Mouse (Mus musculus) Patski (cell line): Measurements from ENCODE around the gene Slc16a10. TPM values are rescaled to one million over a fixed set of nuclear protein-coding genes. Genes with fewer than 3 reads are reported as not detected.

ENCODE experiments used
- ATAC-seq: fragments of 100-300 bp; one replicate; pipeline ENCODE4 v1.8.0; 2021
- CTCF ChIA-PET: fragments of 350-600 bp; sonication (Branson Sonifier 250); formaldehyde crosslinking; loops from one replicate; lab custom pipeline; 2022; ENCODE audit warnings: inconsistent platforms; lab: Charles Lee
- POLR2A ChIA-PET: fragments of 350-600 bp; sonication (Branson Sonifier 250); formaldehyde crosslinking; loops from one replicate; lab custom pipeline; 2022; ENCODE audit warnings: antibody characterized with exemption, inconsistent platforms; lab: Charles Lee
- DNase-seq: peaks from one replicate; pipeline ENCODE4 v3.0.0-alpha.2; 2011; ENCODE audit warnings: low read depth, low spot score
- H3K27me3 ChIP-seq: fragments of 371-371 bp; one replicate; pipeline ENCODE4 v1.5.1; 2021
- CTCF ChIP-seq: fragments of 100-300 bp; IDR thresholded peaks from one replicate; pipeline ENCODE4 v1.5.1; 2021
- in situ Hi-C: fragments of 300-500 bp; cut with MboI; formaldehyde crosslinking; loops from 3 replicates; pipeline ENCODE4 v1.11.1; 2018; ENCODE audit warnings: low pct_unique_long_range_greater_than_20kb, mixed read lengths
- polyA plus RNA-seq: library from polyadenylated mRNA; unstranded; gene quantifications from one replicate; pipeline ENCODE4 v1.2.3, GENCODE M21; 2021

The Slc16a10 gene
- polyA plus RNA-seq, 1 experiment from 2014 or later, result 9.1 TPM

- in situ Hi-C loops, result no loop called here
- no peak for TF ChIP-seq CTCF
- POLR2A ChIA-PET, result no interaction called here
- DNase-seq (no peak), ATAC-seq (no peak)
- H3K27me3 ChIP-seq, result no peaks in the 10 kb centered on the region
- CTCF ChIA-PET, result interaction anchor here (1.0 to 1.1 kb wide), 2 partner anchors 8 to 179 kb away, joined by 3 read pairs; no protein-coding TSS in a partner anchor
These were observed 105.1 kb downstream of the Slc16a10 start for GRCm38 (mm10) chr10:40036686-40037560.

- no peak for TF ChIP-seq CTCF
- POLR2A ChIA-PET, result interaction anchor here (0.6 kb wide), 1 partner anchor 28 kb away, joined by 3 read pairs; no protein-coding TSS in a partner anchor
- CTCF ChIA-PET, result interaction anchor here (1.1 to 1.4 kb wide), 3 partner anchors 8 to 77 kb away, joined by 3 to 6 read pairs (median 6); partner anchors contain the start of gene Mfsd4b1
- no peak for ATAC-seq
- no peaks in the 10 kb centered on the region for H3K27me3 ChIP-seq
- in situ Hi-C loops, result loop anchor here (5.0 kb wide), 1 partner anchor 78 kb away; no protein-coding TSS in a partner anchor
- DNase-seq, result no peak
These were observed 107.1 kb downstream of the Slc16a10 start for GRCm38 (mm10) chr10:40034956-40035355.

GRCm38 (mm10) chr10:40032897-40033296, 109.2 kb downstream of the Slc16a10 start:
- H3K27me3 ChIP-seq, result no peaks in the 10 kb centered on the region
- DNase-seq, result no peak
- peak; percentile 61 for ATAC-seq
- ChIA-PET POLR2A (no interaction called here), CTCF (interaction anchor here (0.8 kb wide), 1 partner anchor 75 kb away, joined by 3 read pairs; no protein-coding TSS in a partner anchor)
- TF ChIP-seq CTCF, result no peak
- in situ Hi-C loops, result loop anchor here (5.0 kb wide), 1 partner anchor 76 kb away; no protein-coding TSS in a partner anchor

GRCm38 (mm10) chr10:40030716-40031115, 111.3 kb downstream of the Slc16a10 start:
- ATAC-seq (no peak), DNase-seq (no peak)
- CTCF ChIA-PET, result no interaction called here
- in situ Hi-C loops, result loop anchor here (5.0 kb wide), 1 partner anchor 73 kb away; no protein-coding TSS in a partner anchor
- no peaks in the 10 kb centered on the region for H3K27me3 ChIP-seq
- POLR2A ChIA-PET, result no interaction called here
- TF ChIP-seq CTCF, result no peak

- ChIA-PET POLR2A (no interaction called here), CTCF (no interaction called here)
- ATAC-seq (no peak), DNase-seq (no peak)
- TF ChIP-seq CTCF, result no peak
- no peaks in the 10 kb centered on the region for H3K27me3 ChIP-seq
- in situ Hi-C loops, result loop anchor here (5.0 kb wide), 1 partner anchor 72 kb away; no protein-coding TSS in a partner anchor
These were observed 112.4 kb downstream of the Slc16a10 start for GRCm38 (mm10) chr10:40029610-40030009.

- DNase-seq (no peak), ATAC-seq (no peak)
- ChIA-PET POLR2A (no interaction called here), CTCF (interaction anchor here (0.8 to 1.9 kb wide), 3 partner anchors 10 to 23 kb away, joined by 3 to 5 read pairs (median 3); no protein-coding TSS in a partner anchor)
- no peaks in the 10 kb centered on the region for H3K27me3 ChIP-seq
- in situ Hi-C loops, result no loop called here
- TF ChIP-seq CTCF, result no peak
These were observed 114.0 kb downstream of the Slc16a10 start for GRCm38 (mm10) chr10:40028091-40028490.

GRCm38 (mm10) chr10:40026546-40026945, 115.5 kb downstream of the Slc16a10 start:
- in situ Hi-C loops, result no loop called here
- TF ChIP-seq CTCF, result no peak
- ChIA-PET CTCF (interaction anchor here (0.8 to 2.1 kb wide), 4 partner anchors 15 to 68 kb away, joined by 3 to 10 read pairs (median 4); no protein-coding TSS in a partner anchor), POLR2A (no interaction called here)
- no peak for ATAC-seq
- no peak for DNase-seq
- H3K27me3 ChIP-seq, result no peaks in the 10 kb centered on the region

- H3K27me3 ChIP-seq, result no peaks in the 10 kb centered on the region
- POLR2A ChIA-PET, result interaction anchor here (0.6 to 1.6 kb wide), 2 partner anchors 17 to 66 kb away, joined by 3 to 4 read pairs; partner anchors contain the start of gene Mfsd4b3
- TF ChIP-seq CTCF, result no peak
- CTCF ChIA-PET, result interaction anchor here (0.8 to 2.3 kb wide), 5 partner anchors 9 to 187 kb away, joined by 3 to 10 read pairs (median 7); no protein-coding TSS in a partner anchor
- DNase-seq (no peak), ATAC-seq (no peak)
- in situ Hi-C loops, result no loop called here
These were observed 116.5 kb downstream of the Slc16a10 start for GRCm38 (mm10) chr10:40025560-40025959.

- ChIA-PET CTCF (interaction anchor here (0.8 to 2.3 kb wide), 6 partner anchors 10 to 188 kb away, joined by 3 to 10 read pairs (median 6); no protein-coding TSS in a partner anchor), POLR2A (interaction anchor here (1.6 kb wide), 1 partner anchor 66 kb away, joined by 4 read pairs; the partner anchor contains the start of gene Mfsd4b3)
- no peaks in the 10 kb centered on the region for H3K27me3 ChIP-seq
- peak; percentile 52 for TF ChIP-seq CTCF
- no peak for DNase-seq
- ATAC-seq, result peak; percentile 85
- in situ Hi-C loops, result no loop called here
These were observed 117.3 kb downstream of the Slc16a10 start, which contains the start of gene Mfsd4b1 for GRCm38 (mm10) chr10:40024554-40025428. Mfsd4b1 (minus strand) TSS chr10:40025268.
